Mouse (Mus musculus) lung, embryonic 16.5 days (tissue): Measurements from ENCODE around the gene Rasgef1a. TPM values are rescaled to one million over a fixed set of nuclear protein-coding genes. Genes with fewer than 3 reads are reported as not detected.

Experiments used
- ATAC-seq: fragments of 200-750 bp; cut with Nextera tagmentation; 2 replicates; pipeline ENCODE4 v1.8.0; 2017; ENCODE audit warnings: low read depth, mild to moderate bottlenecking, moderate library complexity
- H3K27ac ChIP-seq: fragments of 300-500 bp; sonication (generic); 2 replicates; pipeline ENCODE4 v1.5.1; 2014; ENCODE audit warnings: mild to moderate bottlenecking, control low read depth, low read length
- H3K27me3 ChIP-seq: fragments of 300-500 bp; sonication (generic); 2 replicates; pipeline ENCODE4 v1.6.1; 2014; ENCODE audit warnings: low read depth, low read length, mixed read lengths; ENCODE audit not compliant: control insufficient read depth, insufficient read depth
- H3K36me3 ChIP-seq: fragments of 300-500 bp; sonication (generic); 2 replicates; pipeline ENCODE4 v1.6.1; 2014; ENCODE audit warnings: low read length; ENCODE audit not compliant: control insufficient read depth, insufficient read depth
- H3K4me1 ChIP-seq: fragments of 300-500 bp; sonication (generic); replicated peaks from 2 replicates; pipeline ENCODE4 v1.6.1; 2014; ENCODE audit warnings: low read length, mixed read lengths; ENCODE audit not compliant: control insufficient read depth, insufficient read depth
- H3K4me2 ChIP-seq: fragments of 300-500 bp; sonication (generic); 2 replicates; pipeline ENCODE4 v1.6.1; 2014; ENCODE audit warnings: low read depth, low read length, control low read depth
- H3K4me3 ChIP-seq: fragments of 300-500 bp; sonication (generic); 2 replicates; pipeline ENCODE4 v1.5.1; 2014; ENCODE audit warnings: mild to moderate bottlenecking, low read length, control low read depth
- H3K9ac ChIP-seq: fragments of 300-500 bp; sonication (generic); 2 replicates; pipeline ENCODE4 v1.6.1; 2014; ENCODE audit warnings: low read length, control low read depth
- H3K9me3 ChIP-seq: fragments of 300-500 bp; sonication (generic); 2 replicates; pipeline ENCODE4 v1.6.1; 2016; ENCODE audit warnings: low read length; ENCODE audit not compliant: control insufficient read depth
- WGBS: fragments of 180-500 bp; shearing (Covaris S2); extraction: QIAGEN DNeasy Blood & Tissue Kit; methylation state at CpG from one replicate; pipeline ENCODE4 v1.1.7; 2014; 5-methylcytosine and 5-hydroxymethylcytosine counted together
- polyA plus RNA-seq: library from polyadenylated mRNA; unstranded; fragments of >200 nt; fragmentation: Nextera tagmentation; extraction: Ambion mirVana; gene quantifications from 2 replicates; pipeline ENCODE4 v1.2.1, GENCODE M21; 2015

Gene Rasgef1a
- polyA plus RNA-seq, 1 experiment from 2014 or later, result 6.1 TPM

DNA sequence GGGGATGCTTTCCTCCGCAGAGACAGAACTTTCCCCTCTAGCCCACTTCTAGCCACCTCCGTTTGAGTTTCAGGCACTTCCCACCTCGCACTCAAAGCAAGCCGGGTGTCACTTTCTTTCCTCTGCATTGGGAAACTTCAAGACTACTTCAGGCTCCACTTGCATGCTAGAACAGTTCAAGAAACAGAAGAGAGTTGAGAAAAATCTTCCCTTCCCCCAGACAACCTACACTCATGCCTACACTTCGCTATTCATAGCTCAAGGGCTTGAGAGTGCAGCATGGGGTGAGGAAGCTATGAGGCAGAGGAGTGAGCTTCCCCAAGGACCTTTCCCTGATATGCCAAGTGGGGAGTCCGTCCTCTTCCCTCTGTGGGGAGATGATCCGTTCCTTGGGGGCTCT lies 34.7 kb downstream of the Rasgef1a start:
- Histone ChIP-seq H3K9ac (no peak overlapping the region), H3K4me2 (0 out of 2 replicates have a peak overlapping the region, but pooled peaks have one; percentile 13), H3K27ac (peak overlapping the region; percentile 84), H3K36me3 (no peaks in the 10 kb centered on the region), H3K9me3 (no peaks in the 10 kb centered on the region), H3K27me3 (no peaks in the 10 kb centered on the region), H3K4me3 (no peak overlapping the region), H3K4me1 (peaks cover 25% of the 10 kb centered on the region)
- ATAC-seq, result peak; percentile 77
- WGBS, result 27% methylated on average over 7 of the region's 7 CpGs

GRCm38 (mm10) chr6:118046511-118046910 lies 35.3 kb downstream of the Rasgef1a start:
- Histone ChIP-seq H3K9ac (no peak overlapping the region), H3K27me3 (no peaks in the 10 kb centered on the region), H3K9me3 (no peaks in the 10 kb centered on the region), H3K4me1 (peaks cover 27% of the 10 kb centered on the region), H3K4me2 (no peak overlapping the region), H3K4me3 (no peak overlapping the region), H3K27ac (peak overlapping the region; percentile 30), H3K36me3 (no peaks in the 10 kb centered on the region)
- WGBS, result 74% methylated on average over 3 of the region's 3 CpGs
- no peak for ATAC-seq

GRCm38 (mm10) chr6:118046924-118047323 lies 35.7 kb downstream of the Rasgef1a start:
- Histone ChIP-seq H3K4me3 (no peak overlapping the region), H3K9ac (no peak overlapping the region), H3K4me2 (no peak overlapping the region), H3K4me1 (peaks cover 29% of the 10 kb centered on the region), H3K27me3 (no peaks in the 10 kb centered on the region), H3K9me3 (no peaks in the 10 kb centered on the region), H3K36me3 (no peaks in the 10 kb centered on the region), H3K27ac (peak overlapping the region; percentile 30; the same call in 1 of the 2 replicates)
- ATAC-seq, result no peak

GRCm38 (mm10) chr6:118047811-118048505 lies 36.7 kb downstream of the Rasgef1a start:
- H3K27ac ChIP-seq, result peak overlapping the region; percentile 47
- 60% methylated on average over 4 of the region's 4 CpGs for WGBS
- no peak overlapping the region for H3K4me2 ChIP-seq
- no peak overlapping the region for H3K4me3 ChIP-seq
- no peaks in the 10 kb centered on the region for H3K36me3 ChIP-seq
- no peaks in the 10 kb centered on the region for H3K9me3 ChIP-seq
- H3K9ac ChIP-seq, result no peak overlapping the region
- peaks cover 29% of the 10 kb centered on the region for H3K4me1 ChIP-seq
- H3K27me3 ChIP-seq, result no peaks in the 10 kb centered on the region
- peak; percentile 75 for ATAC-seq

DNA sequence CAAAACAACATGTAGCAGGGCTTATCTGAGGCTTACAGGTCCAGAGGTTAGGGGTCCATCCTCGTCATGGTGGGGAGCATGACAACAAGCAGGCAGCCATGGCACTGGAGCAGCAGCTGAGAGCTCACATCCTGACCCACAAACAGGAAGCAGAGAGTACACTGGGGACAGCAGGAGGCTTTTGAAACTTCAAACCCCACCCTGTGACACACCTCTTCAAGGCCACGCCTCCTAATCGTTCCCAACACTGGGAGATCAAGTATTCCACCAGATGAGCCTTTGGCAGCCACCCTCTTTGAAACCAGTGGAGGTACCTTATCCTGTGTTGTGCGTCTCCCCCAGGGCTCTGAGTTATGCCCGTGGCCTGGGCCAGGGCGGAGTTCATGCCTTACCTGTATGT lies 38.5 kb downstream of the Rasgef1a start:
- Histone ChIP-seq H3K36me3 (no peaks in the 10 kb centered on the region), H3K9me3 (no peaks in the 10 kb centered on the region), H3K27ac (no peak overlapping the region), H3K4me3 (no peak overlapping the region), H3K27me3 (no peaks in the 10 kb centered on the region), H3K4me1 (peaks cover 29% of the 10 kb centered on the region), H3K9ac (no peak overlapping the region), H3K4me2 (no peak overlapping the region)
- 76% methylated on average over 6 of the region's 6 CpGs for WGBS
- ATAC-seq, result no peak

GRCm38 (mm10) chr6:118051474-118051873 lies 40.2 kb downstream of the Rasgef1a start:
- Histone ChIP-seq H3K27me3 (no peaks in the 10 kb centered on the region), H3K4me3 (no peak overlapping the region), H3K9ac (no peak overlapping the region), H3K4me2 (no peak overlapping the region), H3K9me3 (no peaks in the 10 kb centered on the region), H3K27ac (peak overlapping the region; percentile 44), H3K4me1 (peaks cover 23% of the 10 kb centered on the region), H3K36me3 (no peaks in the 10 kb centered on the region)
- ATAC-seq, result peak; percentile 76
- WGBS, result 37% methylated on average over 4 of the region's 4 CpGs

DNA sequence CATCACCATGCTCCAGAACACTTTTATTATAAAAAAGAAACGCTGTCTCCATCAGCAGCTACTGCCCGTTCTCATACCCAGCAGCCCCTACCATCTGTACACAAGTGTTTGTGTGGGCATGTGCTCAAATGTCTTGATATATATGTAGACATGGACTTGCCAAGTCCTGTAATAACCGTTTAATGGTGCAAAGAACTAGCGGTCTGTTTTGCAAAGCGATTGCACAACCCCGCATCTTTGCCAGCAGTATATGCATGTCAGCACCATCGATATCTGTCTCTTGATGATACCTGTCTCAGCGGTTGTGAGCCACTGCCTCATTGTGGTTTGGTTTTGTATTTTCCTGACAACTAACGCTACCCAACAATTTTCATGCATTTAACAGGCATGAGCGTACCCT lies 44.0 kb downstream of the Rasgef1a start:
- Histone ChIP-seq H3K9ac (no peak overlapping the region), H3K27me3 (no peaks in the 10 kb centered on the region), H3K9me3 (no peaks in the 10 kb centered on the region), H3K4me2 (no peak overlapping the region), H3K4me1 (peaks cover 6% of the 10 kb centered on the region; the same call in 1 of the 2 replicates), H3K27ac (no peak overlapping the region), H3K4me3 (no peak overlapping the region), H3K36me3 (no peaks in the 10 kb centered on the region)
- no peak for ATAC-seq
- WGBS, result 75% methylated on average over 10 of the region's 10 CpGs

GRCm38 (mm10) chr6:118061266-118061665 lies 50.0 kb downstream of the Rasgef1a start:
- H3K36me3 ChIP-seq, result no peaks in the 10 kb centered on the region
- H3K27me3 ChIP-seq, result peaks cover 13% of the 10 kb centered on the region
- no peak overlapping the region for H3K27ac ChIP-seq
- H3K4me1 ChIP-seq, result peaks cover 9% of the 10 kb centered on the region
- H3K4me2 ChIP-seq, result no peak overlapping the region
- WGBS, result 89% methylated on average over 4 of the region's 4 CpGs
- H3K4me3 ChIP-seq, result no peak overlapping the region
- H3K9me3 ChIP-seq, result no peaks in the 10 kb centered on the region
- no peak overlapping the region for H3K9ac ChIP-seq
- ATAC-seq, result no peak

GRCm38 (mm10) chr6:118063266-118063665 lies 52.0 kb downstream of the Rasgef1a start:
- no peak overlapping the region for H3K4me2 ChIP-seq
- peaks cover 14% of the 10 kb centered on the region for H3K27me3 ChIP-seq
- H3K36me3 ChIP-seq, result no peaks in the 10 kb centered on the region
- H3K9ac ChIP-seq, result no peak overlapping the region
- 65% methylated on average over 5 of the region's 5 CpGs for WGBS
- no peak for ATAC-seq
- H3K9me3 ChIP-seq, result no peaks in the 10 kb centered on the region
- peaks cover 16% of the 10 kb centered on the region for H3K4me1 ChIP-seq
- H3K4me3 ChIP-seq, result no peak overlapping the region
- no peak overlapping the region for H3K27ac ChIP-seq
